Mouse (Mus musculus) spleen, adult 2 months (tissue): ENCODE data around the gene Camk1d. TPM values are rescaled to one million over a fixed set of nuclear protein-coding genes. Genes with fewer than 3 reads are reported as not detected.
"Not testable (repeated sequence)": the region's sequence is repeated elsewhere in the genome, so short reads cannot be mapped to it uniquely, and the experiment has no call there.

Experiments used
- DNase-seq, 2 experiments: peaks; one replicate each; pipeline versions ENCODE4 v3.0.0 to v3.0.0-alpha.2; 2012 to 2021; ENCODE audit warnings: low spot score in 2 of 2, low read depth in 1 of 2
- H3K27ac ChIP-seq: fragments of 200-500 bp; 2 replicates; pipeline ENCODE4 v1.5.1; 2012; ENCODE audit warnings: low read length, inconsistent platforms; ENCODE audit not compliant: insufficient read depth
- H3K27me3 ChIP-seq: fragments of 200-500 bp; 2 replicates; pipeline ENCODE4 v1.6.1; 2012; ENCODE audit warnings: mild to moderate bottlenecking, moderate library complexity, low read length, inconsistent platforms; ENCODE audit not compliant: control insufficient read depth, insufficient read depth
- H3K36me3 ChIP-seq: fragments of 200-500 bp; 2 replicates; pipeline ENCODE4 v1.6.1; 2012; ENCODE audit warnings: mild to moderate bottlenecking, low read length, inconsistent platforms; ENCODE audit not compliant: control insufficient read depth, insufficient read depth
- H3K4me1 ChIP-seq: fragments of 200-500 bp; 2 replicates; pipeline ENCODE4 v1.6.1; 2011; ENCODE audit warnings: inconsistent platforms; ENCODE audit not compliant: control insufficient read depth, insufficient read depth, insufficient read length
- H3K4me3 ChIP-seq: fragments of 200-500 bp; 2 replicates; pipeline ENCODE4 v1.5.1; 2011; ENCODE audit warnings: mild to moderate bottlenecking, inconsistent platforms; ENCODE audit not compliant: insufficient read depth, insufficient read length; ENCODE audit errors: extremely low read depth
- CTCF ChIP-seq: fragments of 200-500 bp; IDR thresholded peaks from 2 replicates; pipeline ENCODE4 v1.5.1; 2011; ENCODE audit warnings: mild to moderate bottlenecking, inconsistent platforms; ENCODE audit not compliant: insufficient read depth, insufficient read length, insufficient replicate concordance; ENCODE audit errors: extremely low read depth
- POLR2A ChIP-seq: fragments of 200-500 bp; IDR thresholded peaks from 2 replicates; pipeline ENCODE4 v1.6.1; 2011; ENCODE audit warnings: low read depth, low read length, inconsistent platforms
- WGBS: fragments of 180-500 bp; shearing (Covaris S2); methylation state at CpG from one replicate; pipeline ENCODE4 v1.1.7; 2018; 5-methylcytosine and 5-hydroxymethylcytosine counted together
- polyA plus RNA-seq: library from polyadenylated mRNA; depleted of rRNA; stranded (reverse); fragments of >200 nt; gene quantifications from 2 replicates; pipeline ENCODE4 v1.2.3, GENCODE M21; 2012

Camk1d gene
- polyA plus RNA-seq, 1 experiment = 5.8 TPM

GRCm38 (mm10) chr2:5563685-5564084 lies 150.6 kb downstream of the Camk1d start:
- WGBS = 91% methylated on average over 4 of the region's 4 CpGs
- Histone ChIP-seq H3K4me3 (no peak overlapping the region), H3K36me3 (peaks cover 9% of the 10 kb centered on the region), H3K27ac (no peak overlapping the region), H3K4me1 (no peaks in the 10 kb centered on the region), H3K27me3 (no peaks in the 10 kb centered on the region)
- TF ChIP-seq CTCF = no peak
- no peak for TF ChIP-seq POLR2A
- no peak for DNase-seq

- no peaks in the 10 kb centered on the region for H3K27me3 ChIP-seq
- WGBS = 89% methylated on average over 3 of the region's 3 CpGs
- H3K4me3 ChIP-seq = no peak overlapping the region
Measured at GRCm38 (mm10) chr2:5561446-5561845, 152.9 kb downstream of the Camk1d start.

DNA sequence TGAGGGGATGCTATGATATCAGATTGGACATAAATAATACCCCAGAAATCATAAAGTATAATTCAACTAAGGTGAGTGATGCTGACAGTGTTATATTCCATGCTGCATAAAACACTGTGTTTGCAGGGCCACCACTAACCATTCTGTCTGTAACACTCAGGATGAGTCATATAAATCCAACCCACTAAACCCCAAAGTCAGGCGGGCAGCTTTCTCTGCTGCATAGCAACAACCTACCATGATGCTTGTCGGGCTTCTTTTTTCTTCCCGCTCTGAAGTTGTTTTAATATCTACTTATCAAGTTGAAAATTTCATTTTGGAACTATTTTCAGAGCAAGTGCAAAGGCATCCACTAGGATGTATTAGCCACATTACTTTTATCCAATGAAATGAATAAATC lies 161.1 kb downstream of the Camk1d start:
- Histone ChIP-seq H3K27me3 (no peaks in the 10 kb centered on the region), H3K36me3 (no peaks in the 10 kb centered on the region), H3K4me3 (no peak overlapping the region), H3K4me1 (peaks cover 5% of the 10 kb centered on the region; the same call in 1 of the 2 replicates), H3K27ac (no peak overlapping the region)
- TF ChIP-seq CTCF (no peak), POLR2A (no peak)
- 87% methylated on average over 3 of the region's 3 CpGs for WGBS
- no peak for DNase-seq

More at GRCm38 (mm10) chr2:5561446-5561845, 152.9 kb downstream of the Camk1d start:
- TF ChIP-seq CTCF (no peak), POLR2A (no peak)
- Histone ChIP-seq H3K27ac (no peak overlapping the region), H3K36me3 (peaks cover 9% of the 10 kb centered on the region), H3K4me1 (no peaks in the 10 kb centered on the region)
- no peak for DNase-seq

DNA sequence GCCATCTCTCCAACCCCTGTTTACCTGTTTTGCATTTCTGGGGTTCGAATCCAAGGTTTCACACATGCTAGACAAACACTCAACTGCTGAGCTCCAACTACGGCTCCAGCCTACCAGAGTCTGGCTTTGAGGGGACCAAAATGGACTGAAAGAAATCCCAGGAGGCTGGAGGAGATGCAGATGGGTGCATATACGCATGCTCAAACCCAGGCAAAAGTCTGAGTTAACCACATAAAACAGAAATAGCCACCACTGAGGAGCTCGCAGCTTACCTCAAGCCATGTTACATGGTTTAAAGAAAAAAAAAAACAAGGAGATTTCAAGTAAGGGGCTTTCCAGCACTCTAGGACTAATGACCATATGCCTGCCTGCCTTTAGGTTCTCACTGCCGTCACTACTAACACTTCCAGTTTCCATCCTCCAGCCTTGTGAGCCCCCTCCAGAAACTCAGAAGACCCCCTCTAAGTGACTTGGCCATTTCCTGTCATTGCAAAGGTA lies 162.5 kb downstream of the Camk1d start:
- 41% methylated on average over 5 of the region's 5 CpGs for WGBS
- TF ChIP-seq POLR2A (no peak), CTCF (no peak)

GRCm38 (mm10) chr2:5549334-5549733 lies 165.0 kb downstream of the Camk1d start:
- Histone ChIP-seq H3K4me1 (peaks cover 5% of the 10 kb centered on the region; the same call in 1 of the 2 replicates), H3K36me3 (no peaks in the 10 kb centered on the region), H3K27me3 (no peaks in the 10 kb centered on the region), H3K27ac (no peak overlapping the region), H3K4me3 (no peak overlapping the region)
- TF ChIP-seq POLR2A (no peak), CTCF (no peak)
- DNase-seq = no peak
- WGBS = 89% methylated on average over 2 of the region's 2 CpGs

More for the DNA sequence above, 162.5 kb downstream of the Camk1d start:
- Histone ChIP-seq H3K36me3 (no peaks in the 10 kb centered on the region), H3K4me1 (peaks cover 5% of the 10 kb centered on the region; the same call in 1 of the 2 replicates), H3K27ac (no peak overlapping the region), H3K27me3 (no peaks in the 10 kb centered on the region), H3K4me3 (no peak overlapping the region)
- no peak for DNase-seq

DNA sequence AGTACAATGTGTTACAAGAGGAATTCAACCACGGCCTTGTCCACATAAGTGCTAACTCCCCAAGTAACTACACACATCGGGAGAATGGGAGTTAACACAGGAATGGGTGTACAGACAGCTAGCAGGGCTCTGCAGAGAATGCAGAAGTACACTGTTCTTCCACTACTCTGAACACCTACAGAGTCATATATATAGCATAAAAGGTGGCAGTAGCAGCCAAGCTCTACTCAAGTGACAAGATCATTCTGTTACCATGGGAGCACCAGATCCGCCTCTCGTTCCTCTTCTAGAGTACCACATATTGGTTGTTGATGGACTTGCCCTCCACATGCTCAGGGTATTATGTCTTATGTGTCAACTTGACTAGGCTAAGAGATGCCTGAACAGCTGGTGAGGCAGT lies 165.4 kb downstream of the Camk1d start:
- H3K36me3 ChIP-seq = no peaks in the 10 kb centered on the region
- no peaks in the 10 kb centered on the region for H3K27me3 ChIP-seq
- WGBS = 90% methylated on average over 4 of the region's 4 CpGs
- H3K27ac ChIP-seq = no peak overlapping the region
- no peak for DNase-seq
- no peak for TF ChIP-seq CTCF
- TF ChIP-seq POLR2A = no peak
- no peak overlapping the region for H3K4me3 ChIP-seq
- peaks cover 5% of the 10 kb centered on the region; the same call in 1 of the 2 replicates for H3K4me1 ChIP-seq

DNA sequence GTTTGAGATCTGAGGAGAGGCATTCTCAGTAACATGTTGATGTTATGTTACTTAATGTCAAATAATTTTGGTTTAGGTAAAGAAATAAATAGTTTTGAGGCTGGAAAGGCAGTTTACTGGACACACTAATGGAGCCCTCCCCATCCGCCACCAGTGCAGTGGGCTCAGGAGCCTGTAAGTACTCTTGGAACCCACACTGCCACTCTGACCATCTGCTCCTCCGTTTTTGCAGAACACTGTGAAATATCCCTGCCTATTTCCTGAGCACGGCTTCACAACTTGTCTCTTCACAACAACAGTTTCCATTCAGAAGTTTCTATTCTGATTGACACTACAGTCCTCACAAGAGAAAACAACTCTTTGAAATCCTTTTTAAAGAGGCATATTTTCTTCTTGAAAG lies 173.4 kb downstream of the Camk1d start:
- WGBS = 78% methylated on average over 3 of the region's 3 CpGs

DNA sequence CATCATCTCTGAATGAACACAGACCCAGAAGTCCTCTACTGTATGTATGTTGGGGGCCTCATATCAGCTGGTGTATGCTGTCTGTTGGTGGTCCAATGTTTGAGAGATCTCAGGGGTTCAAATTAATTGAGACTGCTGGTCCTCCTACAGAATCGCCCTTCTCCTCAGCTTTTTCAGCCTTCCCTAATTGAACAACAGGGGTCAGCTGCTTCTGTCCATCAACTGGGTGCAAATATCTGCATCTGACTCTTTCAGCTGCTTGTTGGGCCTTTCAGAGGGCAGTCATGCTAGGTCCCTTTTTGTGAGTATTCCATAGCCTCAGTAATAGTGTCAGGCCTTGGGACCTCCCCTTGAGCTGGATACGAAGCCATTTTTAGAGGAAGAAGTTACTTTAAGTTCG lies 174.4 kb downstream of the Camk1d start:
- not testable (repeated sequence) for H3K4me3 ChIP-seq, H3K27ac ChIP-seq, H3K36me3 ChIP-seq, DNase-seq, H3K27me3 ChIP-seq, H3K4me1 ChIP-seq
- 84% methylated on average over 3 of the region's 3 CpGs for WGBS

More for the DNA sequence above, 173.4 kb downstream of the Camk1d start:
- no peak for DNase-seq
- TF ChIP-seq POLR2A (no peak), CTCF (no peak)
- Histone ChIP-seq H3K4me3 (no peak overlapping the region), H3K4me1 (no peaks in the 10 kb centered on the region), H3K27ac (no peak overlapping the region), H3K27me3 (no peaks in the 10 kb centered on the region), H3K36me3 (no peaks in the 10 kb centered on the region; the same call in 1 of the 2 replicates)
